Mouse (Mus musculus) stomach, embryonic 14.5 days (tissue): ENCODE measurements around the gene Cmas. TPM values are rescaled to one million over a fixed set of nuclear protein-coding genes. Genes with fewer than 3 reads are reported as not detected.

Experiments
- ATAC-seq: fragments of 200-750 bp; cut with Nextera tagmentation; 2 replicates; pipeline ENCODE4 v1.8.0; 2017; ENCODE audit warnings: low read depth, moderate TSS enrichment; ENCODE audit not compliant: insufficient number of reproducible peaks, insufficient read depth, low FRiP score
- H3K27ac ChIP-seq: fragments of 300-500 bp; sonication (generic); 2 replicates; pipeline ENCODE4 v1.5.1; 2014; ENCODE audit warnings: mild to moderate bottlenecking, low read length, moderate library complexity, mixed read lengths
- H3K27me3 ChIP-seq: fragments of 300-500 bp; sonication (generic); 2 replicates; pipeline ENCODE4 v1.6.1; 2014; ENCODE audit warnings: low read length, control low read depth, mixed read lengths; ENCODE audit not compliant: control insufficient read depth, insufficient read depth
- H3K36me3 ChIP-seq: fragments of 300-500 bp; sonication (generic); 2 replicates; pipeline ENCODE4 v1.6.1; 2014; ENCODE audit warnings: mild to moderate bottlenecking, control low read depth, low read length, moderate library complexity, mixed read lengths; ENCODE audit not compliant: control insufficient read depth, insufficient read depth
- H3K4me1 ChIP-seq: fragments of 300-500 bp; sonication (generic); 2 replicates; pipeline ENCODE4 v1.6.1; 2014; ENCODE audit warnings: low read length, control low read depth, mixed read lengths; ENCODE audit not compliant: control insufficient read depth, insufficient read depth
- H3K4me2 ChIP-seq: fragments of 300-500 bp; sonication (generic); replicated peaks from 2 replicates; pipeline ENCODE4 v1.6.1; 2014; ENCODE audit warnings: low read depth, low read length, control low read depth
- H3K4me3 ChIP-seq: fragments of 300-500 bp; sonication (generic); 2 replicates; pipeline ENCODE4 v1.5.1; 2014; ENCODE audit warnings: low read depth, low read length, control low read depth
- H3K9ac ChIP-seq: fragments of 300-500 bp; sonication (generic); replicated peaks from 2 replicates; pipeline ENCODE4 v1.6.1; 2014; ENCODE audit warnings: low read depth, mild to moderate bottlenecking, control low read depth, low read length, moderate library complexity, mixed read lengths
- H3K9me3 ChIP-seq: fragments of 300-500 bp; sonication (generic); 2 replicates; pipeline ENCODE4 v1.6.1; 2016; ENCODE audit warnings: low read depth, low read length, control low read depth; ENCODE audit not compliant: control insufficient read depth
- WGBS: fragments of 180-500 bp; shearing (Covaris S2); extraction: QIAGEN DNeasy Blood & Tissue Kit; methylation state at CpG from one replicate; pipeline ENCODE4 v1.1.7; 2014; 5-methylcytosine and 5-hydroxymethylcytosine counted together
- polyA plus RNA-seq: library from polyadenylated mRNA; unstranded; fragments of >200 nt; fragmentation: Nextera tagmentation; extraction: Ambion mirVana; gene quantifications from 2 replicates; pipeline ENCODE4 v1.2.1, GENCODE M21; 2014

Gene Cmas
- polyA plus RNA-seq, 1 experiment from 2014 or later, result 89.2 TPM

DNA sequence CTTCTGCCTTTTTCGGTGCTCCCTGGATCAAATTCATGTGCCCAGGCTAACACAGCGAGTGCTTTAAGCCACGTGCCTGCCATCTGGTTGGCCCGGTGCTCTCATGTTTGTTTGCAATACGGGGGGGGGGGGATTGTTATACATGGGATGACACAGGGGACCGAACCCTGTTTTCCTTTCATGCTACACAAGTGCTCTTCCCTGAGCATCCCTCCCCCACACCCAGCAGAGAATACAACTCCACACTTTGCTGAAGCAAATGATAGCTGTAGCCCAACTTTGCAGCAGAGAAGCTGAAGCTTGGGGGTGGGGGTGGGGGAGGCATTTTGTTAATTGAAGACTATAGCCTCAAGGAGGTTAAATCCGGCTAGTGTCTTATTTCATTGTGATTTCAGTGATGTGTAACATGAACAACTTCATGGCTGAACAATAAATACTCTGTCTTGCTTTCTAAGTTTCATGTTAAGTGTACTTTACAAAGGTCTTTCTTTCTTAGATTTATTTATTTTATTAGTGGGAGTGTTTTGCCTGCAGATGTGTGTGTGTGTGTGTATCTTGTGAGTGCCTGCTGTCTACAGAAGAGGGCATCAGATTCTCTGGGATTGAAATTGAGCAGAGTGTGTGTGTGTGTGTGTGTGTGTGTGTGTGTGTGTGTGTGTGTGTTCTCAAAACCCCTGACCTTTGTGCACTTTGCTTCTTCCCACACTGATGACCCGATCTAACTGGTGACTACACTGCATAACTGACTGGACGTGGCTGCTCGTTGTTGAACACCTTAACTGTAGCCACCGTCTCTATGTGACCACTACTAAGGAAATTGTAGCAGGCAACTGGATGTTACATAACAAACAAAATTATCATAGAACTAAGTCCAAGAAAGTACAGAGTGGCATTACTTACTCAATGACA lies 46.4 kb downstream of the Cmas start:
- no peak overlapping the region for H3K27ac ChIP-seq

DNA sequence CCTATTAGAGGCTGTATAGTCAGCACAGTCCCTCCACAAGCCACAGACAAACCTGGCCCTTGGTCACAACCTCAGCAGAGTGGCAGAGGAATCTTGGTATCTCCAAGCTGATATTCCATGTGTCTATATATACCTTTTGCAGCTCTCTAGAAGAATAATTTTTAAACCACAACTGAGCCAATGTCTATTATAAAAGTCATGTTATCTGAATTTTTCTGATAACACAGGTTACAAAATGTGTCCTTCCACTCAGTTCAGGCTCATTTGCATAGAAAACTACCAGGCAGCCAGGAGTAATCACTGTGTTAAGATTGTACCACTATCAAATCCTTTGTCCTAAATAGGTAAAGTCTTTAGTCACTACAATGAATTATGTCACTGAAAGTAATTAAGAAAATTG lies 47.9 kb downstream of the Cmas start, which contains the start of gene Sult6b2:
Gene Sult6b2 (minus strand): TSS at position 101 of the 400 bp plus-strand sequence.
- no peak for ATAC-seq
- Histone ChIP-seq H3K4me1 (no peaks in the 10 kb centered on the region), H3K9ac (no peak within 1 kb of the TSS), H3K27ac (no peak within 1 kb of the TSS), H3K9me3 (no peaks in the 10 kb centered on the region), H3K4me3 (no peak within 1 kb of the TSS), H3K27me3 (no peaks in the 10 kb centered on the region), H3K4me2 (no peak within 1 kb of the TSS), H3K36me3 (no peaks in the 10 kb centered on the region)

More for the DNA sequence above, 46.4 kb downstream of the Cmas start:
- no peak overlapping the region for H3K4me2 ChIP-seq
- WGBS, result 49% methylated on average over 11 of the region's 11 CpGs
- no peaks in the 10 kb centered on the region for H3K27me3 ChIP-seq
- H3K9me3 ChIP-seq, result no peaks in the 10 kb centered on the region
- ATAC-seq, result no peak
- no peak overlapping the region for H3K9ac ChIP-seq
- H3K4me3 ChIP-seq, result no peak overlapping the region
- no peaks in the 10 kb centered on the region for H3K36me3 ChIP-seq
- H3K4me1 ChIP-seq, result no peaks in the 10 kb centered on the region

DNA sequence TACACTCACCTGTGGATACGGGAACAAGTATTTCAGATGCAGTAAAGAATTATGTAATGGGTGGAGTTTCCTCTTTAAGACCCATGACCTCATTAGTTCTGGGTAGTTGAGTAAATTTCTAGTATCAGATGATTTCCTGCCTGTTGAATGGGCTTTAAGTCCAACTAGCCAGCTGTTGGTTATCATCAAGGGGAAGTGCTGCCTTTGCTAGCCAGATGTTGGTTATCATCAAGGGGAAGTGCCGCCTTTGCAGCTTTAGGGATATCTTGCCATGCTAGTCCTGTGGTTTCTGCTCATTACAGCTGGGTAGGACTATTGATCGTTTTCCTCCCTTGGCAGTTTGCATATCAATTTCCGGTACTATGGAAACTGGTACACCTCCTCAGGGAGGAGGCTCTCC lies 49.8 kb downstream of the Cmas start:
- 68% methylated on average over 4 of the region's 4 CpGs for WGBS
- no peak overlapping the region for H3K9ac ChIP-seq

DNA sequence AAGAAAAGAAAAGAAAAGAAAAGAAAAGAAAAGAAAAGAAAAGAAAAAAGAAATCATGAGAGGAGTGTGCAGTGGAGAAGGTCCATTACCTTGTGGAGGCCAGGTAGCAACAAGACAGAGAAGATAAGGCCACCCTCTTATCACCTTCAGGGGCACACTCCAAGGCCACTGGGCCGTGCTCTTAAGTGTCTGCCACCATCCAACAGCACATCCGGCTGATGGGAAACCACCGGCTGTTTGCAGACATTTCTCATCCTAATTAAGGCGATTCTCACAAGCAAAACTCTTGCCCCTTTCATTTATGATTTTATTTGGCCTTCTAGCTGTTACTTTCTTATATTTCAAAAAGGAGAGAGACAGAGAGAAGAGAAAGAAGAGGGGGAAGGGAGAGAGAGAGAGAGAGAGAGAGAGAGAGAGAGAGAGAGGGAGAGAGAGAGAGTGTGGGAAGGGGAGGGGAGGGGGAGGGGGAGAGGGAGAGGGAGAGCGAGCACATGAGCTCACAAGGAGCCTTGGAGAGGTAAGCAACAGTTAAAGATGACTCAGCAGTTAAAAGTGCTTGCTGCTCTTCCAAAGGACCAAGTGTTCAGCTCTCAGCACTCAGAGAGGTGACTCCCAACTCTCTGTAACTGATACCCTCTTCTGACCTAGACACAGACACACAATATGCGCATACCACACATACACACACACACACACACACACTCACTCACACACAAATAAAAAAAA lies 53.0 kb downstream of the Cmas start:
- no peak for ATAC-seq
- Histone ChIP-seq H3K27me3 (no peaks in the 10 kb centered on the region), H3K4me1 (no peaks in the 10 kb centered on the region), H3K9me3 (no peaks in the 10 kb centered on the region), H3K4me3 (no peak overlapping the region), H3K4me2 (no peak overlapping the region), H3K27ac (no peak overlapping the region), H3K36me3 (no peaks in the 10 kb centered on the region), H3K9ac (no peak overlapping the region)
- WGBS, result 33% methylated on average over 6 of the region's 6 CpGs

More for the DNA sequence above, 49.8 kb downstream of the Cmas start:
- no peak overlapping the region for H3K27ac ChIP-seq
- H3K36me3 ChIP-seq, result no peaks in the 10 kb centered on the region
- no peak for ATAC-seq
- H3K4me1 ChIP-seq, result no peaks in the 10 kb centered on the region
- H3K9me3 ChIP-seq, result no peaks in the 10 kb centered on the region
- H3K4me2 ChIP-seq, result no peak overlapping the region
- H3K27me3 ChIP-seq, result no peaks in the 10 kb centered on the region
- no peak overlapping the region for H3K4me3 ChIP-seq

DNA sequence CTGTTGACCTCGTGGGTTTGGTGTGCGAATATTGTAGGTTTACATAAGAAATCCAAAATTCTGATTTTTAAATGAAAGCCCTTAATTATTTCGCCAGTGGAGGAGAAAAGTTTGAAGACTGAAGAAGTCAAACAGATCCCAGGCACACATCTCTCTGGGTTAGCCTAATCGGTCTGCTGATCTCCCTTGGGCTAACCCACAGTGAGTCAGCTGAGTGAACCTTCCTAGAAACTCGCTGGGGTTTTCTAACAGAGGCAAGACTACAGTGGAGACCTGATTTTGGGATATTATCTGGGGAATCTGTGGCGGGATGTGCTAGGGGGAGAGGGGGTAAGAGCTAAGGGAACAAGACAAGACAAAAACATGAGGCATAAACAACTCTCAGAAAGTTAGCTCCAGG lies 53.8 kb downstream of the Cmas start:
- H3K27me3 ChIP-seq, result no peaks in the 10 kb centered on the region
- no peak overlapping the region for H3K4me2 ChIP-seq
- WGBS, result 68% methylated on average over 6 of the region's 6 CpGs
- H3K4me3 ChIP-seq, result no peak overlapping the region
- H3K9ac ChIP-seq, result no peak overlapping the region
- no peaks in the 10 kb centered on the region for H3K9me3 ChIP-seq
- H3K27ac ChIP-seq, result no peak overlapping the region
- no peaks in the 10 kb centered on the region for H3K36me3 ChIP-seq
- ATAC-seq, result no peak
- no peaks in the 10 kb centered on the region for H3K4me1 ChIP-seq

DNA sequence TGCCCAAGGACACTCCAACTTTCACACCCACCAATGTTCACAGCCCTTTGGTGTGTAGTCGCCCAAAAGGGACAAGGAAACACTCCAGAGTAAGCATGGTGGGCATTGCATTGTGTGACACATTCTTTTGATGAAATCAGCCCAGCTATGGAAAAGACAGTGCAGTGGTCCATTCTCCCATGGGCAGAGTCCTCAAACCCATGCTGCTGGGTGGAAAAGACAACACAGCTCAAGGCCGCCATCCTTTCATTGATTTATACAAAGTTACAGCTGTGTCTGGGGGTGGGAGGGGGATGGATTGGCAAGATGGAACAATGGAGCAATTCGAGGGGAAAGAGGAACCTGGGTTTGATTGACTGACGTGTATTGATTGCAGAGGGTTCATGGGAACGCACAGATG lies 56.5 kb downstream of the Cmas start:
- Histone ChIP-seq H3K27me3 (no peaks in the 10 kb centered on the region), H3K36me3 (no peaks in the 10 kb centered on the region), H3K4me2 (no peak overlapping the region), H3K9me3 (no peaks in the 10 kb centered on the region), H3K27ac (no peak overlapping the region), H3K9ac (no peak overlapping the region), H3K4me1 (no peaks in the 10 kb centered on the region), H3K4me3 (no peak overlapping the region)
- ATAC-seq, result no peak
- WGBS, result 76% methylated on average over 5 of the region's 5 CpGs

DNA sequence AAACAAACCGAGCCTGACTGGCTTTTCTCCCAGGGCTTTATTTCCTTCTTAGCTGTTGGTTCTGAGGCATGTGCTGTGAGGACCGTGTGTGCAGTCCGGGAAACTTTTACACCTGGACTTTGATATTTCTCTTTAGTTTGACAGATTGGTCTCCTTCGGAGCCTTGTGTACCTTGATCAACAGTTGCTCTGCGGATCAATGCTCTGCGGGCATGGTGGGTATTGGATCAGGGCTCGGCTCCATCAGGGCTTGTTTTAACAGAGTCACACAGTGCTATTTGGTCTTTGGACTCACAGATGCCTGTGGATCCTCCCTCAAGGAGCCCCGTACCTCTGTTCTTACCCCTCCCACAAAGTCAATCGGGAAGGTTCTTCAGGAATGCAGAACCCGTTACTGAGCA lies 57.5 kb downstream of the Cmas start:
- no peaks in the 10 kb centered on the region for H3K9me3 ChIP-seq
- peak overlapping the region; percentile 32; the same call in 1 of the 2 replicates for H3K4me3 ChIP-seq
- no peak overlapping the region for H3K27ac ChIP-seq
- H3K9ac ChIP-seq, result no peak overlapping the region
- ATAC-seq, result 0 out of 2 replicates have a peak, but pooled peaks have one; percentile 42
- WGBS, result 46% methylated on average over 10 of the region's 10 CpGs
- peak overlapping the region; percentile 68 for H3K4me2 ChIP-seq
- no peaks in the 10 kb centered on the region for H3K36me3 ChIP-seq
- H3K27me3 ChIP-seq, result no peaks in the 10 kb centered on the region
- H3K4me1 ChIP-seq, result no peaks in the 10 kb centered on the region

DNA sequence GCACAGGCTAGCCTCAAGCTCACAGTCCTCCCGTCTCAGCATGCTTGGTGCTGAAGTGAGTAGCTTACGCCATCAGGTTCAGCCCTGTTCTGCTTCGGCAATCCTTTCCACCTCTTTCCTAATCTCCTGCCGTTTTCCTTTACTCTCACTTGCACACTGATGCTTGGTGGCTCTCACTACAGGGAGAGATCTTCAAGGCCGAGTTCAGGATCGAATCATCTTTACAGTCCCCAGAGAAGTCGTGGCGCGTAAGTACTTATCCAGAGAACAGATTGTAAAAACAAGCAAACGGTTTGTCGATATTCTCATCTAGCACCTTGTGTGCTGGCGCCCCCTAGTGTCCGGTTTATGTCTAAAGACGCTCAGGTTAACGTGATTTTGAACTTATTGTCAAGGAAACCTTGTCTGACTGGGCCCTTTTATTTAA lies 58.0 kb downstream of the Cmas start:
- H3K27me3 ChIP-seq, result no peaks in the 10 kb centered on the region
- peak overlapping the region; percentile 32 for H3K4me3 ChIP-seq
- 0 out of 2 replicates have a peak overlapping the region, but pooled peaks have one; percentile 28 for H3K9ac ChIP-seq
- no peaks in the 10 kb centered on the region for H3K9me3 ChIP-seq
- no peaks in the 10 kb centered on the region for H3K4me1 ChIP-seq
- WGBS, result 5% methylated on average over 15 of the region's 15 CpGs
- peak; percentile 49; the same call in 1 of the 2 replicates for ATAC-seq
- no peak overlapping the region for H3K27ac ChIP-seq
- no peaks in the 10 kb centered on the region for H3K36me3 ChIP-seq
- H3K4me2 ChIP-seq, result peak overlapping the region; percentile 68
